Mouse (Mus musculus) heart, postnatal 14 days (tissue): ENCODE results near the gene Ifnk. TPM values are rescaled to one million over a fixed set of nuclear protein-coding genes. Genes with fewer than 3 reads are reported as not detected.

Experiments
- DNase-seq, 2 experiments: peaks; one replicate each; pipeline ENCODE4 v3.0.0; 2021 to 2022
- intact Hi-C: fragments of 180-260 bp; cut with DNase I; formaldehyde crosslinking; loops from one replicate; pipeline ENCODE4 v1.15.1; 2025
- total RNA-seq, 2 experiments: library from RNA; stranded (reverse); gene quantifications; 2 replicates each; pipeline ENCODE4 v1.2.3; 2021

Ifnk gene
- total RNA-seq, 2 experiments from 2014 or later, result not detected

DNA sequence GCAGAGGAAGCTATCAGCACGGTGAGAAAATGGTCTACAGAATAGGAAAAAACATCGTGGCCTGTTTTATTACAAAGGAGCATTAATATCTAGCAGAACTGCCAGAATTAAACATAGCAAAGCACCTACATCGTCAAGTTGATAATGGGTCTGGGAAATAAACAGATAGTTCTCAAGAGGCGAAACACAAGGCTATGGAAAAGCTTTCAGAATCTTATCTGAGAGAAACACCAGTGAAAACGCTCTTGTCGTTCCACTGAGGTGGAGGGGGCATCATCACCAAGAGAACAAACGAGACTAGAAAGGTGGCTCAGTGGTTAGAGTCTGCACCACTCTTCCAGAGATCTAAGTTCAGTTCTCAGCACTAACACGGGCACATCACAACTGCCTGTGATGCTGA is 14.9 kb upstream of the Ifnk start:
- intact Hi-C loops, result no loop called here
- no peak for DNase-seq

DNA sequence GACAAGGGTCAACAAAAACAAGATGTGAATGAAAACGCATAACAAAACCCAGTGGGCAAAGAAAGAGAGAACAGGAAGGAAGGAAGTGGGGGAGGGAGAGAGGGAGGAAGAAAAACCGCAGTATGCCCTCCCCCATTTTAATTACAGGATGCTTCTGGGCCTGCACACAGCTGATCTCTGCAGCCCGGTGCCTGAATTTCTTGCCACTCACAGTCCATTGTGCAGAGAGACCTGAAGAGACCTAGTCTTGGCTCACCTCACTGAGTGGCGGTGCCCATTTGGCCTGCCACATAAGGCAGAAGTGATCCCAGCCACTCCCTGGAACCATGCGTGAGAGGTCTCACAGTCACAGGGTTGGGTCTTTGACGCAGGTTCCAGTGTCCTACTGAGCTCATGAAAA is 13.8 kb upstream of the Ifnk start:
- no peak for DNase-seq
- intact Hi-C loops, result no loop called here

DNA sequence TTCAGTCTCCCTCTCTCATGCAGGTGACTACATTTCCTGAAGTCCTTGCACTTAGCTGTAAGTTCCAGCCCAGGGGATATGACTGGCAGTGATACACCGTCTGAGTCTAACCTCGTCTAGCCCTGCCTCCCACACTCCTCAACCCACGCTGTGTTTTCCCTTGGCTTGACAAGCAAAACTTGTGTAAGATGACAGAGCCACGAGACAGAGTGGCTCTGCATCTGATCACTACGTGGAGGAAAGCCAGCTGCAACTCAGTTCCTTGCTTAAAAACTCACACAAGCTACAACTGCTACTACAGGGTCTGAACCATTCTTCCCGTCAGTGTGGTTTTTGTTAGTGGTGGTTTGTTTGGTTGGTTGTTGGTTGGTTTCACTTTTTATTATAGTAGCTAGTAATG is 11.5 kb upstream of the Ifnk start:
- DNase-seq, result no peak
- intact Hi-C loops, result no loop called here

DNA sequence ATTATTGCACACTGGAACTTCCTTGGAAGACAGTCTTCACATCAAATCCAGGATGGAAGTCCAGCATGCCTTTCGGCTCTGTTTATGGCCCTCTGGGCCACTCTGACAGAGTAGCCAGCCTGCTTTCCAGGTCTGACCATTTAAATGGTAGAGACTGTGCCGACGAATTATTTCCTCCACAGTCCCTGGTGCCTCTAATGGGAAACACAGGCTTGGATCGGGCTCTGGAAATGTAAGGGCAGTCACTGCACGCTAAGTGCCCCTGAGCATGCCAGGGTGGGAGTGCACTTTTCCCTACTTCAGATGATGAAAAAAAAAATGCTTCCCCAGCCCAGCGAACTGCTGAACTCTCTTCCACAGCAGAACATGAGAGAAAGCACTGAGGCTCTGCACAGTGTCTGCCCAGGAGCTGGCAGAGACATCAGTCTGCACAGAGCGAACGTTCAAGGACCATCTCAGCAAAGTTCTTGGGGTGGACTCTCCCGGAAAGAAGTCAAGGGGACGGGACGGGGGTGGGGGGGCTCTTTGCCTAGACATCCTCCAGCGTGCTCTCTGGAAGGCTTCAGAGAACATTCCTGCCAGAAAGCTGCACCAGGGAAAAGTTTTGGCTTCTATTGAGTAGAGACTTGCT is 8.3 kb upstream of the Ifnk start:
- DNase-seq, result no peak
- intact Hi-C loops, result no loop called here

DNA sequence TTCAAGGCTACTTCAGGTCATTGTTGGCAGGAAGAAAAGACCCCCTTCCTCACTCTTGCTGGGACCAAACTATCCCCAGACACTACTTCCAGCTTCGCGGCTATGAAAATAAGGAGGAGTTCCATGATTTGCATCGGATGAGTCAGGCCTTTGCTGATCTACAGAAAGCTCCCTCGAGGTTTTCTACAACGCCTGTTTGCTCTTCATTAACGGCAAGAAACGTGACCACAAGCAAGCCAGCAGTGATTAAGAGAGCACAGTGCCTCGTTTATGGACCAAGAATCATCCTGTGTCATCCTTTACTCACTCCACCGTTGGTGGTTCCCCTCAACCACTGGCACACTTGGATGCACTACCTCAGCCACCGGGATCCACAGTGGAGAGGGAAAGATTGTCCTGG is 6.1 kb upstream of the Ifnk start:
- intact Hi-C loops, result no loop called here
- DNase-seq, result no peak

DNA sequence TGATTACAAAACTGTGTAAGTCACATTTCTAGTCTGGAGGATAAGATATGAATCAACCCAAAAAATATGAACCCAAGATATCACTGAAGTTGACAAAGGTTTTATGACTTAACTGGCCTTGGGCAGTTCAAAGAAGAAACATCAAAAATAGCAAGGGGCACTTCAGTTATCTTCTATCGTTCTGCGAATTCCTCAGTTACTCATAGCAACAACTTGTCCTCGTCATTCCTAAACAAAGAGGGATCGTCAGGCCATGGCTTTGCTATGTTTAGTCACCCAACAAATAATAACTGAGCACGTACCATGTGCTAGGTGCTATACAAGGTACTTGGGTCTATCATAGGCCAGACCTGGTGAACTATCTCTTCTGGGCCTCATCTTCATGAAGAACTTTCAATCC is 5.3 kb upstream of the Ifnk start:
- no peak for DNase-seq
- intact Hi-C loops, result no loop called here

DNA sequence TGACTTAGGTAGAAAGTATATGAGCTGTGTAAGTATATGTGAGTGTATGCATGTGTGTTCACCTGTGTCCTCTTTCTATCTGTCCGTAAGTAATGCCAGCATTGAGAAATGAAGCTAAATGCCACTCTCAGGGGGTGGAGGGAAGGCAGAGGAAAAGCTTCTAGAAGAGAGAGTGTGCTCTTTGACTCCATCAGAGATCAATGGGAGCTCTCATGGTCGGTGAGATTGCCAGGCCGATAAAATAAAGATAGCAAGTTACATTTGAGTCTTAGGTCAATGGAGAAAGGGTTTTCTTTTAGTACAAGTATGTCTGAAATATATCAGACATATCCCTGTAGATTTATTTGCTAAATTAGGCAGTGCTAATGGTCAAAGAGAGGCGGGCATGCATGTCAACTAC is 3.5 kb upstream of the Ifnk start:
- DNase-seq, result no peak
- intact Hi-C loops, result no loop called here

DNA sequence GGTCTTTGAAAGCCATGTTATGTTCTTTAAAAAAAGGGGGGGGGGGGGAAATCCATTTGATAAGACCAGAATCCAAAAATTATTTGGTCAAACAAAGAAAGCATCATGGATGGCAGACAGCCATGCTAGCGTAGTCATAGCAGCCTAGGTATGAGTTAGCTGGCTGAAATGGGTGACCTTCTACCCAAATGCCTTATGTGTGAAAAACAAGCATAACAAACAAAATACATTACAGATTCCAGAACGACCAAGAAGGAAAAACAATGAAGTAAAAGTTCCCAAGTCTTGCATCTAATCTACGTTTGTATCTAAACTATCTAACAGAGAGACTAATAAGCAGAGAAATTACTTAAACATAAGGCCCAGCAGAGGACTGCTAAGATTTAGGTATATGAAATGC is 1.1 kb upstream of the Ifnk start:
- intact Hi-C loops, result no loop called here
- no peak for DNase-seq

DNA sequence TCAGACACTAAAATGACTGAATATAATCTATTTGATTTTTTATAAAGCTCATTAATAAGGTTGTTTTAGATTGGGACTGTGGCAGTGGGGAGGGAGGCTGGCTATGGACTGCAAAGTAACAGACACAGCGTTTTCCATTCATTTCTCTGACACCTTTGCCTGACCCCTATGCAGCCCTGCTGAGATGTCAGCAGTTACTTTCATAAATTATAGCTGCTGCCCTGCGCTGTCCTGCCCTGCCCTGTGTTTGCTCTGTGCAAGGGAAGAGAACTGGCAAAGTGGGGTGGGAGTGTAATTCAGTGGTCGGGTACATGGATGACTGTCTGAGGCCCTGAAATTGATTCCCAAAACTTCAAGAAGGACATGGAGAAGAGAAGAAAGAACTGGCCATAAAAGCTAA is 2.2 kb downstream of the Ifnk start:
- intact Hi-C loops, result no loop called here
- no peak for DNase-seq

DNA sequence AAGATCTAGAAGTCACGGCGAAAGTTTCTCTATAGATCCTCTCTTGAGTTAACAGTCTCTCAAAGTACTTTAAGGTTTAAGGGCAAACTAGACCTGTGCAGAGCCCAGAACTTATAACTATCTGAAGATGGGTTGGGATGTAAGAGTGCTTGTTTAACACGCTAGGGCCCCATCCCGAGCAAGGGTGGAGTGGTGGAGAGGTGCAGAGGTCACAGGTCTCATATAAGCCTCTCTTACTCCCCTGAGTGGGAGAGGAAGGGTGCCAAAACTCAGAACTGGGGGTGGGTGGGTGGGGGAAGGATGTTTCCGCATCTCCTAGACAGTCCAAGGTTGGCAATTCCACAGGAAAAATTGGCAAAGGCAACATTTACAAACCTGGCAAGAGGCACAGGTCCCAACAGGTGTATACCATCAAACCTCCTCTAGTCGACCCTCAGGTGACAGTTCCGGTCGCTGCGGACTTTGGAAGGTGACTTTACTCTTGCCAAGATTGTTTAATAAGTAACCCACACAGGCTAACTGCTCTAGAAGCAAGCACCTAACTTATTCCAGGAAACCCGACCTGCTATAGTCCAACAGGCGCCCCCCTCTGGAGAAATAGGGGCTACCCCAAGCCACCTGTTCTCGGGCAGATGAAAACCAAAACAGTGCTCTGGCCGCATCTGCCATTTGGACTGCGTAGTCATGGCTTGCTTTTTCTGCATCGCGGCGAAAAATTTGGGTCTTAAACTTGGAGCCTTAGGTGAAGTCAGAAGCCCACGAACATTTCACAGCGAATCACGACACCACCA is 3.5 kb downstream of the Ifnk start:
- DNase-seq, result peak; percentile 15 to 21
- intact Hi-C loops, result loop anchor here (5.0 kb wide), 3 partner anchors 42 to 88 kb away; no protein-coding TSS in a partner anchor

DNA sequence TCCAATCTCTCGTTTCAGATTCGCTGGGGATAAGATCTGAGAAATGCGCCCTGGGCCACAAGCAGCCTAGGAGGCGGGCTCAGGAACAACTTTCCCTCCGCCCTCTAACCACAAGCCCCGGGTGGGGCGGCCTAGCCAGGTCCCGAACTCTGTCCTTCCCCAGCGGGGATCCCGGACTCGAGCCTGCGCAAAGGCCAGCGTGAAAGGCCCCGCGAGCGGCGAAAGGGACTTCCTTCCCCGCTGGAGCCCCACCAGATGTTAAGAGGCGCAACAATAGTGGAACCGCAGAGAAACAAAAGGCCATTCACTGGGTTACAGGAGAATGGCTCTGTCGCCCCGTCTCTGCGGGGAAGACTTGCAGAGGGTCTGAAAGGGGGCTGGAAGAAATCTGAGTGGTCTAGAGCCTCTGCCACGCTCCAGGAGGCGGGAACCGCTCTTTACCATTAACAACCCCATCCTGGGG is 4.3 kb downstream of the Ifnk start:
- peak; percentile 53 to 54 for DNase-seq
- intact Hi-C loops, result loop anchor here (5.0 kb wide), 3 partner anchors 41 to 89 kb away; no protein-coding TSS in a partner anchor

DNA sequence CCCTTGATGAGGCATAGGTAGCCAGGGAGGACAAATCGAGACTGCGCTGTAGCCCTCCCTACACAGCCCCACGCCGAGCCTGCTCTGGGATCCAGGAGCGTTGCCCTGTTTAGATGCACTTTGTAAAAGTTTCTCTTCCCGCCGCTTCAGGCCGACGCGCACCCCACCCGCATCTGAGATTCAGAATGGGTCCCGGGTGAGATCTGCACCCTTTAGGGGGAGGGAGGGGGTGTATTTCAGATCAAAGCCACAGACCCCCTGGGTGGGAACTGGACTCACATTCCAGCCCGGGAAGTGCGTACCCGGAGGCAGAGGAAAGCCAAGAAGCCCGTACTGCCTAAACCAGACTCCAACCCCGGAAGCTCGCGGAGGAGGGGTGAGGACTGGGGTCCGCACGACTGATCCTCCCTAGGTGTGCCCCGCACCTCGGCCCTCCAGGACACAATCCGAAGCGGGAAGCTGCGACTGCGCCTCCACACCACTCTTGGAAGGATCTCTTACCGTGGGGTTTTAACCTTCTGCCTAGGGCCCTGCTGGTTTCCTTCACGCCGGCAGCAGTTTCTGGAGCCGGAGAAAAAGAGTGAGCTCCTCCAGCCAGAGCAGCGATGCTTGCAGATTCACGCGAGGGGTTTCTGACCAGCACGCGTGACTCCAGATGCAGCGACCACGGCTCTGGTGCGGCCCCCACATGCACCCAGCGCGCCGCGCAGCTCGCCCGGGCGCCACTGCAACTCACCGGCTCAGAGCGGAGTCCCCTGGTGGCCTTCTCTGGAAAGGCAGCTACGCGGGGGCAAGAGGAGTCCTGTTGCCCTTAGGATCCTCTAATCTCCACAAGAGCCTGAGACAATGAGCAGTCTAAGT is 5.1 kb downstream of the Ifnk start, which contains the start of gene Mob3b:
TSS of gene Mob3b (minus strand) at position 734 of the 861 bp plus-strand sequence.
- intact Hi-C loops, result loop anchor here (1.0 to 5.0 kb wide), 4 partner anchors 40 to 199 kb away; no protein-coding TSS in a partner anchor
- peak; percentile 89 to 93 for DNase-seq

DNA sequence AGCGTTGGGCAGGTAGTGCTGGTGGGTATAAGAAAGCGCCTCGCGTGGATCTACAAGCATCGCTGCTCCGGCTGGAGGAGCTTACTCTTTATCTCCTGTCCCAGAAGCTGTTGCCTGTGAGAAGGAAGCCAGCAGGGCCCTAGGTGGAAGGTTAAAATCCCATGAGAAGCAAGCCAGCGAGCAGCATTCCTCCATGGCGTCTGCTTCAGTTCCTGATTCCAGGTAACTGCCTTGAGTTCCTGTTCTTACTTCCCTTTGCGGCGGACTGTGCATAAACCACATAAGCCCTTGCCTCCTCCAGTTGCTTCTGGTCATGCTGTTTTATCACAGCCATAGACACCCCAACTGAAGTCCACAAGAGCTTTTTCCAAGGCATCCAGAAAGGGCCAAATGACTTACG is 6.0 kb downstream of the Ifnk start:
- DNase-seq, result no peak
- intact Hi-C loops, result loop anchor here (1.0 to 5.0 kb wide), 4 partner anchors 39 to 200 kb away; no protein-coding TSS in a partner anchor

DNA sequence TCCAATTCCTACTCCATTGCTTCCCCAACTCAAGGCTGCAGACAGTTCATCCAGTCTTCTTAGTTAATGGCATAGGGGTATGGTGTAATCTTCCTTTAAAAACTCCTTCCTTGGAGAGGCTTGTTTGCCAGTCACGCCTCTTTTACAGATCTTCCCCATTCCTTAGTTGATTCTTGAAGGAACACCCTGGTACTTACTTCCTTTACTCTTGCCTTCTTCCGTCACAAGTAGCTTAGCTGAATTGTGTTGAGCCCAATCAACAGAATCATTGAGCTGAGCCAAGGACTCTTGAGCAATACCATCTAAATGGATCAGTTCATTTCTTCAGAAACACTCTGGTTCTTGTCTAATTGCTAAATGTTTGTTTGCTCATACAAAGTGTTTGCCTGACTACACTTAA is 13.4 kb downstream of the Ifnk start:
- DNase-seq, result no peak
- intact Hi-C loops, result no loop called here

DNA sequence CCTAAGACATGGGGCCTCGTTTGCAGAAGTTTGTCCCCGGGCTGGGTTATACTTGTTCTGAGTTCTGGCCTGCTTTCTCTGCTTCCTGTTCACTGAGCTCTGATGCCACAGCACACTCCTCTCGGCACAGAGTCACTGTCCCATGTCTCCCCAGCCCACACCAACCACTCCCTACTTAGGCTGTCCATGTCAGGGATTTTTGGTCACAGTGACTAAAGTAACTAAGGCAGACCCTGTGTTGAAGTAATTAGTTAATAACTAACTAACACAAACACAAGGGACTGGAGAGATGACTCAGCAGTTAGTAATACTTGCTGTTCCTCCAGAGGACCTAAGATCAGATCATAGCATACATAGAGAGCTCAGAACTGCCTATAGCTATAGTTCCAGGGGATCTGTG is 14.1 kb downstream of the Ifnk start:
- intact Hi-C loops, result no loop called here
- no peak for DNase-seq

DNA sequence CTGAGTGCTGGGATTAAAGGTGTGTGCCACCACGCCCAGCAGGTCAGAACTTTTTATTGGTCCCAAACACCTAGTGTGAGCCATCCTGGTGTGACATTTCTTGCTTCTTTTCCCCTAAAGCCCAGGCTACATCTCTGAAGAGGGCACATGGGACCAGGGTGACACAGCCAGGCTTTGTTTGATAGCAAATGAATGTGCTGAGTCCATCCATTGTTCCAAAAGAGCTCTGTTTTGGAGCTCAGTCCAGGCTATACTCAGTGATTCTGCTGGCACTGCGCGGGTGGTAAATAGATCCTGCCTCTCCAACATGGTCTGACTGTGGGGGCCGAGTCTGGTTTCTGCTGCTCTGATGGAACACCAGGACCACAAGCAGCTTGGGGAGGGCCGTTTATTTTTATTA is 16.0 kb downstream of the Ifnk start:
- DNase-seq, result no peak
- intact Hi-C loops, result no loop called here

DNA sequence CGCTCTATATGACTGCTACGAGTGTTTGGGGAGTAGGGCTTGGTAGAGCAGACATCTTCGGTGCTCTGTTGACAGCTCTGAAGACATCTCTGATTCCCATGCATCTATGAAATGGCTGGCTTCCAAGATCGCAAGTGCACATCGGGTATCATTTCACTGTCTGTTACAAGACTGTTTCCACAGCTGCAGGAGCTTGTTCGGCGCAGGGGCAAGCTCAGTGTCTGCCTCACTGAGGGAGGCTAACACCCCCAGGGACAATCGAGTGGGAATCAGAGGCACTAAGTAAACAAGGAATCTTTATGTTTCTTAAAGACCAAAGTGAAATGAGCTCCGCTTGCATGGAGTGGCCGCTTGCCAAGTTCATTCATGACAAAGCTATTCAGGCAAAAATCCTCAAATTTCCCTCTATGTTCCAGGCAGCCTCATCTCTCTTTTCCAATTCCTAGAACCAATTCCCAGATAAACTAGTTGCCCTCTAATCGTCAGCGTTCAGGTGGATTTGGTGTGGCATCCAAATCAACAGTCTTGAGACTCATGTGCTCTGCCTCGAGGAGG is 17.8 kb downstream of the Ifnk start:
- intact Hi-C loops, result no loop called here
- no peak for DNase-seq

DNA sequence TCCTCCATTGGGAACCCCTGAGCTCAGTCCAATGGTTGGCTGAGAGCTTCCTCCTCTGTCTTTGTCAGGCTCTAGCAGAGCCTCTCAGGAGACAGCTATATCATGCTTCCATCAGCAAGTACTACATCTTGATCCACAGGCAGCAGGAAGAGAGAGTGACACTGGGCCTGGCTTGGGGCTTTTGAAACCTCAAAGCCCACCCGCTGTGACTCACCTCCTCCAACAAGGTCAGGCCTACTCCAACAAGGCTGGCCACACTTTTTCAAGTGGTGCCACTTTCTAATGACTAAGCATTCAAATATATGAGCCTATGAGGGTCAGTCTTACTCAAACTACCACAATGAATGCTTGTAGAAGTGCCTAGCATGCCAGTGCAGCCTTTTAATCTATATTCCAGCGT is 20.6 kb downstream of the Ifnk start:
- intact Hi-C loops, result no loop called here

DNA sequence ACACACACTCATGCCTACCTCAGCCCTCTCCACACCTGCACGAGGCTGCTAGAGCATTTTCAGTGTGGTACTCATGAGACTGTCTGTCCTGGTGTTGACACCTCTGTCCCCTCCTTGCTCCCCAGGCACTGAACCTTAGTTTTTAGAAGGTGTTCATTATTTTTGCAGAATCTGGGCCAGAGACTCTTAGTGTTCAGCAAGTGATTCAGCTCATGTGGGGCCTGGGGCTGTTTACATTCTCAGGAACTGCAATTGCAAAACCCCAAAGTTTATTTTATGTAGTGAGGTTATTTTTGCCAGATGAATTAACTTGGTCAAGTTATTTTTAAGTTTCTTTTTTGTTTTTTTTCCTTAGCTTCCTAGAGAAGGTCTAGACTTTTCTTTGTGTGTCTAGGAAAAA is 21.7 kb downstream of the Ifnk start:
- intact Hi-C loops, result no loop called here
- no peak for DNase-seq

More for the DNA sequence above, 20.6 kb downstream of the Ifnk start:
- no peak for DNase-seq

DNA sequence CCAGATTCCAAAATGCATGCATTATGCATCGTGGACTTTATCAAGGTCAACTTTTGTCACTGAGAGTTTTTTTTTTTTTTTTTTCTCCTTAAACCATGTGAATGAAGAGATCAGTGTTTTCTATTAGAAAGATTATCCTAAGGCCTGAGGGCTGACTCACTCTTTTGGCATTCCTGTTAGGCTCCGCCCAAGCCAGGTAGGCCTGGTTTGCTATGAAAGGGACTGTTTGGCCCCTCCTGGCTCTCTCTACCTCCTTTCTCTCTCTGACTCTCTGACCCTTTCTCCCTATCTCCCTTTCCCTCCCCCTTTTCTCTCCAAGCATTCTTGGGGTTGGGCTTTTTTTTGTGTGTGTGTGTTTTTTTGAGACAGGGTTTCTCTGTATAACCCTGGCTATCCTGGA is 23.7 kb downstream of the Ifnk start:
- intact Hi-C loops, result no loop called here
- DNase-seq, result no peak
